Comparison of ENCODE assay signal across 24 mouse cellular contexts in genomic region chr14:11722101-11722500, GRCm38 (mm10).
"Had no signal": no experiment of that assay in that cellular context is flagged by ENCODE, and none has a peak within 500 bp of the region (broad histone marks: within the 10 kb centered on the region; RNA-seq: fewer than 3 reads in every experiment).

No protein-coding gene starts in this region.

- H3K27ac ChIP-seq: gastrocnemius, adult 2 months; heart, embryonic 10.5 days; hindbrain, embryonic 10.5 days; hindbrain, embryonic 15.5 days; intestine, embryonic 15.5 days; left cerebral cortex, adult 2 months; limb, embryonic 10.5 days; limb, embryonic 12.5 days; liver, embryonic 13.5 days had no signal

- H3K27me3 ChIP-seq: heart, embryonic 12.5 days; hindbrain, embryonic 15.5 days; intestine, embryonic 15.5 days; limb, embryonic 12.5 days; liver, embryonic 13.5 days had no signal

- H3K4me1 ChIP-seq: intestine, embryonic 15.5 days; limb, embryonic 10.5 days; liver, embryonic 13.5 days had no signal

- H3K9ac ChIP-seq: heart, embryonic 12.5 days; hindbrain, embryonic 15.5 days; intestine, embryonic 15.5 days; limb, embryonic 12.5 days; liver, embryonic 13.5 days had no signal

- H3K9me3 ChIP-seq: heart, embryonic 10.5 days; hindbrain, embryonic 15.5 days; intestine, embryonic 15.5 days; limb, embryonic 10.5 days; limb, embryonic 12.5 days; liver, embryonic 13.5 days had no signal

- H3K4me3 ChIP-seq: gastrocnemius, adult 2 months; heart, embryonic 10.5 days; heart, embryonic 12.5 days; hindbrain, embryonic 10.5 days; hindbrain, embryonic 15.5 days; intestine, embryonic 15.5 days; left cerebral cortex, adult 2 months; limb, embryonic 10.5 days; limb, embryonic 12.5 days; liver, embryonic 13.5 days had no signal

- H3K4me2 ChIP-seq: heart, embryonic 12.5 days; hindbrain, embryonic 15.5 days; intestine, embryonic 15.5 days; limb, embryonic 12.5 days; liver, embryonic 11.5 days; liver, embryonic 13.5 days had no signal

- ATAC-seq: inflammation-experienced regulatory T-cells, adult 6 months; intestine, embryonic 15.5 days; intestine, postnatal 0 days had no signal

- DNase-seq: gastrocnemius, adult 2 months; gastrocnemius, postnatal 10 days; gastrocnemius, postnatal 25 days; heart, adult 18-20 months; heart, postnatal 10 days; heart, postnatal 4 days; kidney, adult 18-20 months; kidney, adult 8-10 months; kidney, postnatal 10 days; kidney, postnatal 25 days; kidney, postnatal 4 days; liver; liver, embryonic 13.5 days had no signal

- H3K36me3 ChIP-seq: heart, embryonic 10.5 days; hindbrain, embryonic 10.5 days; hindbrain, embryonic 15.5 days; intestine, embryonic 15.5 days; liver, embryonic 13.5 days had no signal
